Mouse (Mus musculus): ENCODE measurements around the gene Uqcc1.

Uqcc1 gene

GRCm38 (mm10) chr2:155812637-155813036, 117.5 kb downstream of the Uqcc1 start:
- DNase-seq: peak in 1 of 2 experiments; percentile 34

- peak; percentile 97 to 99 for DNase-seq
These were observed 118.2 kb downstream of the Uqcc1 start for GRCm38 (mm10) chr2:155811821-155812396.

- DNase-seq: no peak
These were observed 120.5 kb downstream of the Uqcc1 start for GRCm38 (mm10) chr2:155809620-155810019.

- peak in 1 of 2 experiments; percentile 28 for DNase-seq
These were observed 122.7 kb downstream of the Uqcc1 start for GRCm38 (mm10) chr2:155807408-155807807.

GRCm38 (mm10) chr2:155806548-155806947, 123.6 kb downstream of the Uqcc1 start:
- DNase-seq: peak; percentile 88 to 89

- peak in 1 of 2 experiments; percentile 47 for DNase-seq
These were observed 124.2 kb downstream of the Uqcc1 start for GRCm38 (mm10) chr2:155805925-155806255.

GRCm38 (mm10) chr2:155805231-155805924, 124.7 kb downstream of the Uqcc1 start:
- peak; percentile 99 for DNase-seq

GRCm38 (mm10) chr2:155804053-155804452, 126.1 kb downstream of the Uqcc1 start:
- no peak for DNase-seq

GRCm38 (mm10) chr2:155802761-155803160, 127.3 kb downstream of the Uqcc1 start:
- DNase-seq: peak in 1 of 2 experiments; percentile 52

- DNase-seq: no peak
These were observed 131.5 kb downstream of the Uqcc1 start for GRCm38 (mm10) chr2:155798613-155799012.
